Mouse (Mus musculus) cerebellum, postnatal 25 days (tissue): ENCODE measurements around the gene Crym.

Source experiments
- DNase-seq, 2 experiments: peaks; one replicate each; pipeline ENCODE4 v3.0.0; 2021; ENCODE audit warnings: mixed read lengths in 2 of 2

The Crym gene

GRCm38 (mm10) chr7:120158121-120158613 lies 43.7 kb downstream of the Crym start:
- DNase-seq, result no peak

- DNase-seq, result no peak
Measured at GRCm38 (mm10) chr7:120157575-120158061, 44.3 kb downstream of the Crym start.

DNA sequence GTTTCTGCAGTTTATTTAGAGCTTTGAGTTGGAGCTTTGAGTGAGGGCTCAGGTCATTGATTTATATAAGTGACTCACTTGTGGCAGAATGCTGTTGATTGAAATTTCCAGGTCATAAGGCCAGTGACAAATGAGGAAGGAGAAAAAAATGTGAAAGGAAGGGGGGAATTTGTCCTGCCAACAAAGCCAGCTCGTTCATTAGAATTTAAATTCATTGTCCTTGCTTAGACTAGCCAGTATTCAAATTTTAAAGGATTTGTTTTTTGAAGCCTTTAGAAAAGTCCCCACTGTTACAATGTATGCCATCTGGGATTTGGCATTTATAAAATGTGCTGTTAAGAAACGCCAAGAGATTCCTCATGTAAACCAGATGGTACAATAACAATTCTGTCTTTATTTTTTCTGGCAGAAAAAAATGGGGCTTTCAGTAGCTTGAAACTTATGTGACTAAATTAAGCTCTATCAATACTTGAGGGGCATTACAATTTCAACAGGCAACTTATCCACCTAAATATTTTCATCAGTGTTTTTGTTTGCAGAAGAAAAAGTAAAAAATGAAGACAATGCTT lies 45.0 kb downstream of the Crym start:
- DNase-seq, result no peak

- no peak for DNase-seq
Measured at GRCm38 (mm10) chr7:120150898-120151297, 51.0 kb downstream of the Crym start.

DNA sequence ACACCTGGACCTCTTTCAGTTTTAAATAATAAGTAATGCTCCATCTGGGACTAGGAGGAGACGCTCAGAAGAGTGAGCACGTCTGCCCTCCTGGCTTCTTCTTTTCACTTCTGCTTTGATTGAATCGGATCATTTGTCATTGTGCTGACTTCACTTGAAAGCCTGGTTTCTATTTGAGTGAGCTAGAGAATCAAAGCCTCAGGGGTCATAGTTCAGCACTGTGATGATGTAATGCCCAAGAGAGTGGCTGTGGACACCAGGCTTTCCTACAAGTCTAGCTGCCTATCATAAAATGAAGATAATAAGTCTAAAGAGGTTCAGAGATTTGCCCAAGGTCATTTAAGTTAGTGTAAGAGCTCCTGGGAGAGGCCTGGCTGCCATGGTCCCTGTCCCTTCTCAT lies 51.7 kb downstream of the Crym start:
- DNase-seq, result no peak

DNA sequence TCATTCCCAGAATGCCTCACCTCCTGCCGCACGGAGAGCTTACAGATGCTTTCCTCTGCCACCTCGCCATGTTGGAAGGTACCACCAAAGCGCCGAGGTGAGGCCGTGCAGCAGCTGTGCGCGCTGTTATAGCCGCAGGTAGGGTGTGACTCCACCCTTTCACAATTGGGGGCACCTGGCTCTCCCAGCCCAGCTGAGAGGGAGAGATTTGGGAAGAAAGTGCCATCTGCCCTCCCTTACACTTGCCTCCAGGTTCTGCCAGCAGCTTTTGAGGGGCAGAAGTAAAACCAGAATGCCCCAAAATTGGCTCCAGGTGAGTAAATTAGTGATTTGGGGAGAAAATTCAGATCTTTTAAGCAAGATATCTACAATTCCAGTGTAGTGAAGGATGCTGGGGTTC lies 56.7 kb downstream of the Crym start, which contains the start of gene Zp2:
Gene Zp2 (minus strand): TSS at position 101 of the 400 bp plus-strand sequence.
- DNase-seq, result no peak

DNA sequence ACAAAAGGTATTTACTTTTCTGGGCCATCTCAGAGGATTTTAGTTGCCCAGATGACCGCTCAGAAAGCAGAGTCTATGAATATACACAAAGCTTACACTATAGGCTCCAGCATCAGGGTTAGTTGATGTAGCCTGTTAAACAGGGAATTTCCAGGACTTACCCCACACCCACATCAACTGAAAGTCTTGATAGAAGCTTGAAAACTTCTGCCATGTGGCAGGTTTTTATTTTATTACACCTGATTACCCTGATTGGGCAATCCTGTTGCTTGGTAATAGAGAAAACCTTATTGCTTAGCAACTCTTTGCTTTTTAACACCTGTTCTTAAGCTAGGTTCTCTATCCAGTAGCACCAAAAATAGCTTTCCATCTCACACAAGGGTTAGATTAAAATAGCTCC lies 59.2 kb downstream of the Crym start:
- no peak for DNase-seq
